Mouse (Mus musculus) MN1 (cell line): ENCODE measurements at regions not wholly inside any gene's neighbourhood (a gene's known extent, or its start where the extent isn't known, plus 50 kb on each side); places are given as distances from the start of the nearest gene placed in this dataset.

Source experiments
- DNase-seq: peaks from one replicate; pipeline ENCODE4 v3.0.0-alpha.2; 2016; ENCODE audit warnings: low spot score

- DNase-seq = no peak
Observed at GRCm38 (mm10) chr12:79880346-79880745, 232.5 kb downstream of the Zfp36l1 start.

DNA sequence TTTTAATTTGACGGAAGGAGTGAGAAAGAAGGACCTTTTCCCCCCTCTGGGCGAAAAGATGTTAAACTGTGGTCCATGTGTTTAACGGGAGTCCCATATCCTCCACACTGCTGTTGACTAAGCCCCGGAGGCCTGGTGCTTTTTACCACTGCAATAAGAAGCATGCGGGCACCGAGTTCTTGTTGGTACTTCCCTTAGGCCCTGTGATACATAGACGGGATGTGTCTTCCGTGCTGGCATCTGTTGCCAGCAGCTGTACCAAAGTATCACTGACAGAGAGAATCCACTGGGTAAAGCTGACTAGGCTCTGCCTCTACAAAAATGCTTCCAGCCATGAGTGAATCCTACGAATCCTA is 232.9 kb downstream of the Zfp36l1 start:
- DNase-seq = no peak

DNA sequence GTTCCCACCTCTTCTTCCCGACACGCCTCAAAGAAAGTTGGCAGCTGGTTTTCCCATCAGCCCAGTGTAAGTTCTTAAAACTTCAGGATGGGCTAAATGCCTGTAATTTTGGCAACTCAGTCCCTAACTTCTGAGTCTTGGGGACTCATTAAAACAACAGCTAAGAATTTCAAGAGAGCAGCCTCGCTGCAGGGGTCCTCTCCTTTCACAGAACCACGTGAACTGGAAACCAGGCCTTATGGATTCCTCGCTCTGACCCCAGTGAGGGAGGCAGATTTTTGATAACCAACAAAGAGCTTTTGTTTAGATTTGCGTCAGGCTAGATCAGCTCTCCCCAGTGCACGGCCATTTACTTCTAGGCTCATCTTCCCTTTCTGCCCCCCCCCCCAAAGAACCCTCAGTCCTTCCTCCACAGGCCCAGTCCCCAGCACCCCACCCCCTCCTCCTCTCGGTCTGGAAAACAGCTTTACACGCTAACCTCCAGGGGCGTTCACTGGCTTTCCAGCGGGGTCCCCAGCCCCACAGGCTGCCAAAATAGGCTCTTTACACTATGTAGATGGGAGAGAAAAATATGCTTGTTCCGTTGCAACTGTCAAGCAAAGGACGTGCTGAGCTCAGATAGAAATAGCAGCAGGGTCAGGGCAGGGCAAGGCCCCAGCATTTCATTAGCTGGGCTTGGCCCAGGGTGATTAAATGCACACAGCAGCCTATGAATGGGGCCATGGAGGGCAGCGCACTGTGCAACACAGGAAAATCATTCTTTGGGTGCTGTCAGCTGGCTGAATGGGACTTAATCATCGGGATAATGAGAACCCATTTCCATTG is 233.5 kb downstream of the Zfp36l1 start:
- DNase-seq = no peak

DNA sequence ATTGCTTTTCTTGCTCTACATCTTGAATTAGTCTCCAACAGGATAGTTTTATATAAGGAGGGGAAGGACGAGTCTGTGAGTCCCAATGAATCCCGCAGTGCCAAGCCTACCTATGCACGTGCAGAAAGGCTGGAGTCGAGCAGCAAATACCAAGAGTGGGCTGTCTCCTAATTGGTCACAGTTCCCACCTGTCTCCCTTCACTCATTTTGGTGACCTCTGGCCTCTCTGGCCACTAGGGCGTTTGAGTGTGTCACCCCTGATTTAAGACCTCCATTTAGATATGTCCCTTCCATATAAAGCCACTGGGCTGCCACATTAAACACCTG is 234.1 kb downstream of the Zfp36l1 start:
- DNase-seq = no peak

GRCm38 (mm10) chr12:79878163-79878562 is 234.7 kb downstream of the Zfp36l1 start:
- no peak for DNase-seq

GRCm38 (mm10) chr12:79874333-79874732 is 238.5 kb downstream of the Zfp36l1 start:
- DNase-seq = no peak

- DNase-seq = no peak
Observed at GRCm38 (mm10) chr12:79865179-79865552, 247.6 kb downstream of the Zfp36l1 start.

DNA sequence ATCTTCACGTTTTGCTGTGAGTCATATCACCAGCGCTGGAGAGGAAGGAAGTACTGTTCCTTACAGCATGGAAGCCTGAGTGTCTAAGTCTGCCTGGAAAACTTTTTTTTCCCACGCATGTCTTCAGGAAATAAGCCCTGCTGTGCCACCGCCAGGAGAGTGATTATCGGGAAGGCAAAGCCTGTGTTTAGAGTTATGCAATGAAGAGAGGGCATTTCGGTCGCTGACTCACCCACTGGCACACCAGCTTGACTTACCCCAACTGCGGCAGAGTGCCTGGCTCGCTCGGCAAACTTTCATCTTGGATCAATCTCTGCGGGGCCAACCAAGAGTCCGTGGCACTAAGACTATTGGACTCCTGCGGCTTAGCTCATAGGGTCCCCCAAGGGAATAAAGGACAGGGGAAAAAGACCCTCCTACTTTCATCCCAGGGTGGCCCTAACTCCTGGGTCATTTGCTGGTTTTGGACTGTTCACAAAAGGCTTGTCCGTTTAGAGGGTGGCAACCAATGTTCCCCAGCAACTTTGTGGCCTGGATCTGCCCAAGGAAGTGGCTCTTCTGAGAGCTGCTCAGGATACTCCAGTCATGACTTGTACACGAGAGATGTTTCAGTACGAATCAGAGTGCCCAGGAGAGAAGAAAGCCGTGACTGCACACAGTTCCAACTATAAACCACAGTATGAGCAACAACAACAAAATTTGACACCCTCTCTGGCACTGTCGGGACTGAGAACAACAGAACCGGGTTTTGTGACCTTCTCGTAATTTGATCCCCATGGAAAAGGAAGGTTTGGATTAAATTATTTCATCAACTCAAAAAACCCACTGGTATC is 248.3 kb downstream of the Zfp36l1 start:
- DNase-seq = no peak
